Mouse (Mus musculus): ENCODE results near the gene Efnb2. TPM values are rescaled to one million over a fixed set of nuclear protein-coding genes. Genes with fewer than 3 reads are reported as not detected.

Efnb2 gene
- polyA plus RNA-seq, 1 experiment from 2014 or later: 16.2 TPM

GRCm38 (mm10) chr8:8602616-8603461, 58.2 kb downstream of the Efnb2 start:
- Histone ChIP-seq H3K36me3 (no peaks in the 10 kb centered on the region), H3K4me3 (replicated peaks) (no peak overlapping the region), H3K4me2 (replicated peaks) (no peak overlapping the region), H3K9me3 (no peaks in the 10 kb centered on the region), H3K27me3 (peaks cover 42% of the 10 kb centered on the region), H3K27ac (no peak overlapping the region), H3K4me1 (replicated peaks) (peaks cover 5% of the 10 kb centered on the region; the same call in 1 of the 2 replicates), H3K9ac (replicated peaks) (no peak overlapping the region)
- no peak for ATAC-seq
- 85% methylated on average over 7 of the region's 7 CpGs for WGBS

- WGBS: 81% methylated on average over 7 of the region's 7 CpGs
- Histone ChIP-seq H3K4me3 (replicated peaks) (no peak overlapping the region), H3K9me3 (no peaks in the 10 kb centered on the region), H3K27me3 (peaks cover 60% of the 10 kb centered on the region), H3K4me2 (replicated peaks) (no peak overlapping the region), H3K4me1 (replicated peaks) (peaks cover 16% of the 10 kb centered on the region), H3K27ac (no peak overlapping the region), H3K36me3 (no peaks in the 10 kb centered on the region), H3K9ac (replicated peaks) (no peak overlapping the region)
- no peak for ATAC-seq
Measured at GRCm38 (mm10) chr8:8599931-8600330, 61.1 kb downstream of the Efnb2 start.

- 4% methylated on average over 13 of the region's 13 CpGs for WGBS
- Histone ChIP-seq H3K4me3 (replicated peaks) (no peak overlapping the region), H3K27ac (no peak overlapping the region), H3K27me3 (peaks cover 50% of the 10 kb centered on the region), H3K36me3 (no peaks in the 10 kb centered on the region), H3K9ac (replicated peaks) (0 out of 2 replicates have a peak overlapping the region, but pooled peaks have one; percentile 10), H3K4me1 (replicated peaks) (peaks cover 16% of the 10 kb centered on the region), H3K9me3 (no peaks in the 10 kb centered on the region), H3K4me2 (replicated peaks) (no peak overlapping the region)
- ATAC-seq: 0 out of 2 replicates have a peak, but pooled peaks have one; percentile 28
Measured at GRCm38 (mm10) chr8:8597434-8597833, 63.6 kb downstream of the Efnb2 start.

- Histone ChIP-seq H3K4me1 (replicated peaks) (peaks cover 16% of the 10 kb centered on the region), H3K27me3 (peaks cover 42% of the 10 kb centered on the region), H3K4me2 (replicated peaks) (no peak overlapping the region), H3K9ac (replicated peaks) (no peak overlapping the region), H3K36me3 (no peaks in the 10 kb centered on the region), H3K27ac (no peak overlapping the region), H3K4me3 (replicated peaks) (no peak overlapping the region), H3K9me3 (0 out of 2 replicates have a peak, but pooled peaks cover 3% of the 10 kb centered on the region)
- WGBS: 45% methylated on average over 12 of the region's 12 CpGs
- no peak for ATAC-seq
Measured at GRCm38 (mm10) chr8:8595831-8596611, 65.0 kb downstream of the Efnb2 start.

- 91% methylated on average over 7 of the region's 7 CpGs for WGBS
- Histone ChIP-seq H3K4me2 (replicated peaks) (no peak overlapping the region), H3K9me3 (peaks cover 3% of the 10 kb centered on the region; the same call in 1 of the 2 replicates), H3K4me1 (replicated peaks) (peaks cover 16% of the 10 kb centered on the region), H3K4me3 (replicated peaks) (no peak overlapping the region), H3K27me3 (peaks cover 43% of the 10 kb centered on the region), H3K36me3 (no peaks in the 10 kb centered on the region), H3K27ac (no peak overlapping the region), H3K9ac (replicated peaks) (no peak overlapping the region)
- no peak for ATAC-seq
Measured at GRCm38 (mm10) chr8:8593812-8594211, 67.2 kb downstream of the Efnb2 start.

- Histone ChIP-seq H3K27ac (no peak overlapping the region), H3K4me3 (replicated peaks) (no peak overlapping the region), H3K4me2 (replicated peaks) (no peak overlapping the region), H3K27me3 (peaks cover 40% of the 10 kb centered on the region), H3K4me1 (replicated peaks) (peaks cover 16% of the 10 kb centered on the region), H3K9ac (replicated peaks) (no peak overlapping the region), H3K36me3 (no peaks in the 10 kb centered on the region), H3K9me3 (peaks cover 3% of the 10 kb centered on the region; the same call in 1 of the 2 replicates)
- ATAC-seq: no peak
- WGBS: 98% methylated on average over 6 of the region's 6 CpGs
Measured at GRCm38 (mm10) chr8:8593371-8593770, 67.7 kb downstream of the Efnb2 start.

- Histone ChIP-seq H3K36me3 (no peaks in the 10 kb centered on the region), H3K9me3 (peaks cover 3% of the 10 kb centered on the region; the same call in 1 of the 2 replicates), H3K4me3 (replicated peaks) (no peak overlapping the region), H3K9ac (replicated peaks) (no peak overlapping the region), H3K27me3 (peaks cover 29% of the 10 kb centered on the region), H3K4me1 (replicated peaks) (peaks cover 6% of the 10 kb centered on the region), H3K4me2 (replicated peaks) (no peak overlapping the region), H3K27ac (no peak overlapping the region)
- no peak for ATAC-seq
- WGBS: 93% methylated on average over 3 of the region's 3 CpGs
Measured at GRCm38 (mm10) chr8:8592331-8592730, 68.7 kb downstream of the Efnb2 start.

- H3K4me2 ChIP-seq (replicated peaks): no peak overlapping the region
- 90% methylated on average over 4 of the region's 4 CpGs for WGBS
- no peaks in the 10 kb centered on the region; the same call in 1 of the 2 replicates for H3K9me3 ChIP-seq
- H3K36me3 ChIP-seq: no peaks in the 10 kb centered on the region
- peaks cover 62% of the 10 kb centered on the region for H3K27me3 ChIP-seq
- no peak overlapping the region for H3K4me3 ChIP-seq (replicated peaks)
- H3K27ac ChIP-seq: no peak overlapping the region
- ATAC-seq: no peak
- no peaks in the 10 kb centered on the region for H3K4me1 ChIP-seq (replicated peaks)
- H3K9ac ChIP-seq (replicated peaks): no peak overlapping the region
Measured at GRCm38 (mm10) chr8:8583981-8584377, 77.1 kb downstream of the Efnb2 start.

- 90% methylated on average over 4 of the region's 4 CpGs for WGBS
- no peak overlapping the region for H3K9ac ChIP-seq (replicated peaks)
- ATAC-seq: no peak
- H3K4me3 ChIP-seq (replicated peaks): no peak overlapping the region
- no peaks in the 10 kb centered on the region for H3K4me1 ChIP-seq (replicated peaks)
- no peak overlapping the region for H3K27ac ChIP-seq
- no peaks in the 10 kb centered on the region for H3K9me3 ChIP-seq
- H3K27me3 ChIP-seq: peaks cover 67% of the 10 kb centered on the region
- no peaks in the 10 kb centered on the region for H3K36me3 ChIP-seq
- H3K4me2 ChIP-seq (replicated peaks): no peak overlapping the region
Measured at GRCm38 (mm10) chr8:8583290-8583980, 77.6 kb downstream of the Efnb2 start.

- Histone ChIP-seq H3K27me3 (peaks cover 60% of the 10 kb centered on the region), H3K4me2 (replicated peaks) (no peak overlapping the region), H3K36me3 (no peaks in the 10 kb centered on the region), H3K27ac (no peak overlapping the region), H3K4me3 (replicated peaks) (no peak overlapping the region), H3K9me3 (no peaks in the 10 kb centered on the region), H3K9ac (replicated peaks) (no peak overlapping the region), H3K4me1 (replicated peaks) (peaks cover 37% of the 10 kb centered on the region)
- no peak for ATAC-seq
- 33% methylated on average over 11 of the region's 11 CpGs for WGBS
Measured at GRCm38 (mm10) chr8:8577770-8578303, 83.2 kb downstream of the Efnb2 start.

- Histone ChIP-seq H3K27ac (no peak overlapping the region), H3K27me3 (peaks cover 54% of the 10 kb centered on the region), H3K36me3 (no peaks in the 10 kb centered on the region), H3K9me3 (no peaks in the 10 kb centered on the region), H3K4me2 (replicated peaks) (no peak overlapping the region), H3K4me3 (replicated peaks) (no peak overlapping the region), H3K4me1 (replicated peaks) (peaks cover 43% of the 10 kb centered on the region), H3K9ac (replicated peaks) (no peak overlapping the region)
- no peak for ATAC-seq
- WGBS: 91% methylated on average over 6 of the region's 6 CpGs
Measured at GRCm38 (mm10) chr8:8576833-8577232, 84.2 kb downstream of the Efnb2 start.

Measured in midbrain, embryonic 13.5 days (tissue).